Mouse (Mus musculus) CH12.LX (cell line): ENCODE data around the gene Lrrc8a. TPM values are rescaled to one million over a fixed set of nuclear protein-coding genes. Genes with fewer than 3 reads are reported as not detected.
A peak's percentile ranks its signal among the peaks of the same experiment; 100 is the strongest.

ENCODE experiments used
- DNase-seq: peaks from one replicate; pipeline ENCODE4 v3.0.0-alpha.2; 2013; ENCODE audit errors: extremely low read depth
- H3K27ac ChIP-seq: 2 replicates; pipeline ENCODE4 v1.5.1; 2012; ENCODE audit warnings: low read depth, mild to moderate bottlenecking, control low read depth, moderate library complexity; ENCODE audit not compliant: insufficient read depth
- H3K27me3 ChIP-seq: replicated peaks from 2 replicates; pipeline ENCODE3; 2012; ENCODE audit warnings: inconsistent platforms
- H3K36me3 ChIP-seq, 2 experiments: replicated peaks in 1 of 2; 2 replicates each; pipeline versions ENCODE3 to v1.6.1; 2012; ENCODE audit warnings: inconsistent platforms in 1 of 2, low read length in 1 of 2, mild to moderate bottlenecking in 1 of 2, mixed read lengths in 1 of 2, moderate library complexity in 1 of 2; ENCODE audit not compliant: control insufficient read depth in 1 of 2, insufficient read depth in 1 of 2
- H3K4me1 ChIP-seq, 2 experiments: 2 replicates each; pipeline ENCODE4 v1.6.1; 2012; ENCODE audit warnings: inconsistent platforms in 1 of 2, moderate library complexity in 1 of 2; ENCODE audit not compliant: insufficient read depth in 2 of 2, control insufficient read depth in 1 of 2
- H3K4me2 ChIP-seq: 2 replicates; pipeline ENCODE4 v1.6.1; 2012; ENCODE audit warnings: low read depth, mild to moderate bottlenecking, control low read depth; ENCODE audit not compliant: poor library complexity, insufficient read depth, severe bottlenecking
- H3K4me3 ChIP-seq, 3 experiments: fragments of 150-350 bp in 1 of 3; sonication (generic) in 1 of 3; replicated peaks in 1 of 3; 2 replicates each; pipeline versions ENCODE3 to v1.5.1; 2011 to 2012; ENCODE audit warnings: low read depth in 2 of 3, low read length in 2 of 3, mild to moderate bottlenecking in 2 of 3, moderate library complexity in 2 of 3, control low read depth in 1 of 3, improper control_type of control experiment in 1 of 3, inconsistent platforms in 1 of 3, mixed read lengths in 1 of 3; ENCODE audit not compliant: poor library complexity in 1 of 3
- H3K79me2 ChIP-seq: replicated peaks from 2 replicates; pipeline ENCODE4 v1.6.1; 2012; ENCODE audit warnings: mild to moderate bottlenecking, moderate library complexity; ENCODE audit not compliant: control insufficient read depth, poor library complexity, insufficient read depth, severe bottlenecking; ENCODE audit errors: extremely low read depth
- H3K9ac ChIP-seq: 2 replicates; pipeline ENCODE4 v1.6.1; 2012; ENCODE audit warnings: low read depth, mild to moderate bottlenecking, control low read depth, moderate library complexity; ENCODE audit not compliant: insufficient read depth
- H3K9me3 ChIP-seq: replicated peaks from 2 replicates; pipeline ENCODE3; 2012; ENCODE audit warnings: low read length, inconsistent platforms, mixed read lengths
- BHLHE40 ChIP-seq: IDR thresholded peaks from 2 replicates; pipeline ENCODE4 v1.6.1; 2011; ENCODE audit warnings: mild to moderate bottlenecking, low read depth, low read length, improper control_type of control experiment
- CHD1 ChIP-seq: IDR thresholded peaks from 2 replicates; pipeline ENCODE4 v1.6.1; 2012; ENCODE audit warnings: low read depth, low read length, improper control_type of control experiment, inconsistent platforms
- CHD2 ChIP-seq: IDR thresholded peaks from 2 replicates; pipeline ENCODE4 v1.6.1; 2011; ENCODE audit warnings: low read length, improper control_type of control experiment
- CTCF ChIP-seq, 2 experiments: IDR thresholded peaks in 1 of 2; conservative IDR thresholded peaks in 1 of 2; 2 replicates each; pipeline ENCODE4 v1.5.1; 2011 to 2012; ENCODE audit warnings: low read depth in 2 of 2, low read length in 2 of 2, improper control_type of control experiment in 1 of 2, inconsistent platforms in 1 of 2, mild to moderate bottlenecking in 1 of 2, moderate library complexity in 1 of 2
- ELF1 ChIP-seq: IDR thresholded peaks from 2 replicates; pipeline ENCODE4 v1.6.1; 2014; ENCODE audit warnings: low read depth, mild to moderate bottlenecking, inconsistent platforms, low read length, improper control_type of control experiment
- EP300 ChIP-seq: IDR thresholded peaks from 2 replicates; pipeline ENCODE4 v1.6.1; 2011; ENCODE audit warnings: low read length, improper control_type of control experiment
- HCFC1 ChIP-seq: IDR thresholded peaks from 2 replicates; pipeline ENCODE4 v1.6.1; 2012; ENCODE audit warnings: low read depth, mild to moderate bottlenecking, inconsistent platforms, low read length, improper control_type of control experiment
- IRF4 ChIP-seq: IDR thresholded peaks from 2 replicates; pipeline ENCODE4 v1.6.1; 2014; ENCODE audit warnings: low read depth, mild to moderate bottlenecking, inconsistent platforms, low read length, improper control_type of control experiment
- KAT2A ChIP-seq: IDR thresholded peaks from 2 replicates; pipeline ENCODE4 v1.6.1; 2012; ENCODE audit warnings: low read length, improper control_type of control experiment, inconsistent platforms; ENCODE audit not compliant: insufficient replicate concordance
- MAFK ChIP-seq: IDR thresholded peaks from 2 replicates; pipeline ENCODE4 v1.6.1; 2011; ENCODE audit warnings: low read length, improper control_type of control experiment; ENCODE audit not compliant: insufficient replicate concordance
- MAX ChIP-seq: IDR thresholded peaks from 2 replicates; pipeline ENCODE4 v1.6.1; 2011; ENCODE audit warnings: low read length, improper control_type of control experiment
- MAZ ChIP-seq: IDR thresholded peaks from 2 replicates; pipeline ENCODE4 v1.6.1; 2012; ENCODE audit warnings: low read depth, mild to moderate bottlenecking, inconsistent platforms, low read length, improper control_type of control experiment, moderate library complexity
- MXI1 ChIP-seq: IDR thresholded peaks from 2 replicates; pipeline ENCODE4 v1.6.1; 2011; ENCODE audit warnings: mild to moderate bottlenecking, low read depth, low read length, improper control_type of control experiment
- NELFE ChIP-seq: IDR thresholded peaks from 2 replicates; pipeline ENCODE4 v1.6.1; 2011; ENCODE audit warnings: low read depth, low read length, improper control_type of control experiment
- NRF1 ChIP-seq: IDR thresholded peaks from 2 replicates; pipeline ENCODE4 v1.6.1; 2014; ENCODE audit warnings: low read depth, mild to moderate bottlenecking, inconsistent platforms, low read length, improper control_type of control experiment, moderate library complexity
- PAX5 ChIP-seq: IDR thresholded peaks from 2 replicates; pipeline ENCODE4 v1.6.1; 2012; ENCODE audit warnings: low read length, inconsistent platforms, mixed read lengths
- POLR2A ChIP-seq: IDR thresholded peaks from 2 replicates; pipeline ENCODE4 v1.6.1; 2011; ENCODE audit warnings: low read depth, mild to moderate bottlenecking, improper control_type of control experiment, low read length
- RAD21 ChIP-seq: IDR thresholded peaks from 2 replicates; pipeline ENCODE4 v1.6.1; 2011; ENCODE audit warnings: low read depth, mild to moderate bottlenecking, low read length, improper control_type of control experiment, moderate library complexity
- RCOR1 ChIP-seq: conservative IDR thresholded peaks from 2 replicates; pipeline ENCODE4 v1.6.1; 2012; ENCODE audit warnings: low read depth, mild to moderate bottlenecking, inconsistent platforms, low read length, improper control_type of control experiment
- SIN3A ChIP-seq: IDR thresholded peaks from 2 replicates; pipeline ENCODE4 v1.6.1; 2012; ENCODE audit warnings: low read length, improper control_type of control experiment, inconsistent platforms
- TBP ChIP-seq: conservative IDR thresholded peaks from 2 replicates; pipeline ENCODE4 v1.6.1; 2011; ENCODE audit warnings: low read depth, low read length, improper control_type of control experiment
- TCF12 ChIP-seq: IDR thresholded peaks from 2 replicates; pipeline ENCODE4 v1.6.1; 2014; ENCODE audit warnings: low read depth, mild to moderate bottlenecking, inconsistent platforms, low read length, improper control_type of control experiment
- UBTF ChIP-seq: IDR thresholded peaks from 2 replicates; pipeline ENCODE4 v1.6.1; 2012; ENCODE audit warnings: low read depth, mild to moderate bottlenecking, inconsistent platforms, low read length, improper control_type of control experiment, moderate library complexity
- USF1 ChIP-seq: IDR thresholded peaks from 2 replicates; pipeline ENCODE4 v1.6.1; 2014; ENCODE audit warnings: low read depth, mild to moderate bottlenecking, inconsistent platforms, low read length, improper control_type of control experiment
- USF2 ChIP-seq: conservative IDR thresholded peaks from 2 replicates; pipeline ENCODE4 v1.6.1; 2011; ENCODE audit warnings: low read depth, low read length, improper control_type of control experiment
- ZC3H11A ChIP-seq: IDR thresholded peaks from 2 replicates; pipeline ENCODE4 v1.6.1; 2012; ENCODE audit warnings: low read depth, mild to moderate bottlenecking, inconsistent platforms, low read length, improper control_type of control experiment
- ZKSCAN1 ChIP-seq: IDR thresholded peaks from 2 replicates; pipeline ENCODE4 v1.6.1; 2012; ENCODE audit warnings: low read depth, inconsistent platforms, low read length, improper control_type of control experiment, borderline replicate concordance
- ZMIZ1 ChIP-seq: IDR thresholded peaks from 2 replicates; pipeline ENCODE4 v1.6.1; 2012; ENCODE audit warnings: low read depth, mild to moderate bottlenecking, inconsistent platforms, low read length, improper control_type of control experiment
- dilution Hi-C: fragments of 300-500 bp; cut with MboI; formaldehyde crosslinking; loops from 2 replicates; pipeline ENCODE4 v1.14.3; 2020; ENCODE audit warnings: low sequenced_read_pairs; ENCODE audit not compliant: extremely low pct_unique_long_range_greater_than_20kb, extremely low pct_ligation_motif_present
- in situ Hi-C: fragments of 300-500 bp; cut with MboI; formaldehyde crosslinking; loops from 3 replicates; pipeline ENCODE4 v1.14.3; 2019; ENCODE audit warnings: low sequenced_read_pairs, low pct_ligation_motif_present, low pct_unique_long_range_greater_than_20kb, mixed read lengths
- polyA plus RNA-seq: library from polyadenylated mRNA; unstranded; fragments of >175 nt; gene quantifications from 2 replicates; pipeline ENCODE4 v1.2.1, GENCODE M21; 2012; ENCODE audit warnings: low read depth; ENCODE audit not compliant: insufficient read length
- total RNA-seq, 2 experiments: library from RNA; depleted of rRNA; stranded (reverse); fragments of 300-350 nt in 1 of 2; fragments of >200 nt in 1 of 2; gene quantifications; 2 replicates each; pipeline ENCODE4 v1.2.3; 2012 to 2014

The Lrrc8a gene
- total and polyA plus RNA-seq, 3 experiments = 1.4 to 2.8 (median 1.8) TPM

- no peak for DNase-seq
- no peak for TF ChIP-seq MAZ
- no peak for TF ChIP-seq ZKSCAN1
- TF ChIP-seq RCOR1 = no peak
- Histone ChIP-seq H3K9ac (peak overlapping the region; percentile 39), H3K4me1 (peaks cover 8 to 28% of the 10 kb centered on the region in 2 experiments), H3K27ac (peak overlapping the region; percentile 3; the same call in 1 of the 2 replicates), H3K36me3 (peaks cover under 1 to 32% of the 10 kb centered on the region in 2 experiments), H3K27me3 (no peaks in the 10 kb centered on the region), H3K9me3 (no peaks in the 10 kb centered on the region), H3K4me2 (peak overlapping the region; percentile 85), H3K79me2 (peaks cover 46% of the 10 kb centered on the region), H3K4me3 (peak overlapping the region; percentile 62 to 99 (median 97))
- dilution Hi-C loops = no loop called here
- in situ Hi-C loops = loop anchor here (5.0 kb wide), 1 partner anchor 98 kb away; no protein-coding TSS in a partner anchor
Measured at GRCm38 (mm10) chr2:30285416-30286181, 48.1 kb downstream of the Lrrc8a start.

- Histone ChIP-seq H3K36me3 (peaks cover 4 to 34% of the 10 kb centered on the region in 2 experiments), H3K27me3 (no peaks in the 10 kb centered on the region), H3K4me1 (peaks cover 8 to 31% of the 10 kb centered on the region in 2 experiments), H3K79me2 (peaks cover 47% of the 10 kb centered on the region), H3K4me2 (peak within 1 kb of the TSS; percentile 94), H3K27ac (peak within 1 kb of the TSS; percentile 15; the same call in 1 of the 2 replicates), H3K9ac (peak within 1 kb of the TSS; percentile 91), H3K4me3 (peak within 1 kb of the TSS; percentile 97 to 99 (median 99)), H3K9me3 (no peaks in the 10 kb centered on the region)
- dilution Hi-C loops (no loop called here), in situ Hi-C loops (loop anchor here (5.0 kb wide), 1 partner anchor 99 kb away; no protein-coding TSS in a partner anchor)
- DNase-seq = peak; percentile 93
- peak; percentile 93 for TF ChIP-seq SIN3A
- peak; percentile 98 for TF ChIP-seq TCF12
- TF ChIP-seq ELF1 = peak; percentile 65
- no peak for TF ChIP-seq CTCF (conservative IDR thresholded peaks at IDR 0.05 in 1 of 2, IDR thresholded peaks at IDR 0.05 in 1 of 2; ENCODE audit: low read depth in 2 of 2, low read length in 2 of 2)
- peak; percentile 92 for TF ChIP-seq NELFE
- 0 out of 2 replicates have a peak, but pooled peaks have one; percentile 30 for TF ChIP-seq CHD2
- peak; percentile 80 for TF ChIP-seq HCFC1
- peak; percentile 99 for TF ChIP-seq USF1
- peak; percentile 88 for TF ChIP-seq POLR2A
- peak; percentile 98 for TF ChIP-seq MAX
- TF ChIP-seq EP300 = no peak
- TF ChIP-seq MXI1 = peak; percentile 94
- peak; percentile 74; the same call in 1 of the 2 replicates for TF ChIP-seq TBP
- TF ChIP-seq NRF1 = peak; percentile 72
- no peak for TF ChIP-seq PAX5
- TF ChIP-seq RAD21 = no peak
- peak; percentile 80; the same call in 1 of the 2 replicates for TF ChIP-seq KAT2A
- TF ChIP-seq UBTF = 0 out of 2 replicates have a peak, but pooled peaks have one; percentile 23
- peak; percentile 93 for TF ChIP-seq ZMIZ1
- TF ChIP-seq ZC3H11A = no peak
- peak; percentile 28; the same call in 1 of the 2 replicates for TF ChIP-seq IRF4
- TF ChIP-seq ZKSCAN1 = no peak
- TF ChIP-seq BHLHE40 = peak; percentile 96
- no peak; the same call in 1 of the 2 replicates for TF ChIP-seq MAFK
- TF ChIP-seq RCOR1 = peak; percentile 62; the same call in 1 of the 2 replicates
- TF ChIP-seq CHD1 = peak; percentile 0; the same call in 1 of the 2 replicates
- peak; percentile 94 for TF ChIP-seq USF2
Measured at GRCm38 (mm10) chr2:30286192-30287026, 48.9 kb downstream of the Lrrc8a start, which contains the start of the genes Dolk and Nup188. Gene Dolk (minus strand): TSS chr2:30286334. Gene Nup188 (plus strand): TSS chr2:30286397.
